Mouse (Mus musculus) intestine, embryonic 14.5 days (tissue): ENCODE measurements at regions not wholly inside any gene's neighbourhood (a gene's known extent, or its start where the extent isn't known, plus 50 kb on each side); places are given as distances from the start of the nearest gene placed in this dataset.

Experiments used
- ATAC-seq: fragments of 200-750 bp; cut with Nextera tagmentation; replicated peaks from 2 replicates; pipeline ENCODE4 v1.8.0; 2017; ENCODE audit warnings: low read depth, moderate number of reproducible peaks, moderate TSS enrichment, moderate library complexity; ENCODE audit not compliant: low FRiP score, low TSS enrichment
- DNase-seq: peaks from one replicate; pipeline ENCODE4 v3.0.0-alpha.2; 2018; ENCODE audit warnings: low spot score
- H3K27ac ChIP-seq: fragments of 300-500 bp; sonication (generic); 2 replicates; pipeline ENCODE4 v1.5.1; 2014; ENCODE audit warnings: low read depth, mild to moderate bottlenecking, control low read depth
- H3K27me3 ChIP-seq: fragments of 300-500 bp; sonication (generic); replicated peaks from 2 replicates; pipeline ENCODE4 v1.6.1; 2014; ENCODE audit warnings: low read length, control low read depth; ENCODE audit not compliant: control insufficient read depth, insufficient read depth
- H3K36me3 ChIP-seq: fragments of 300-500 bp; sonication (generic); 2 replicates; pipeline ENCODE4 v1.6.1; 2014; ENCODE audit warnings: low read length, control low read depth; ENCODE audit not compliant: control insufficient read depth, insufficient read depth
- H3K4me1 ChIP-seq: fragments of 300-500 bp; sonication (generic); replicated peaks from 2 replicates; pipeline ENCODE4 v1.6.1; 2014; ENCODE audit warnings: low read length, control low read depth, mixed read lengths; ENCODE audit not compliant: control insufficient read depth, insufficient read depth
- H3K4me2 ChIP-seq: fragments of 300-500 bp; sonication (generic); 2 replicates; pipeline ENCODE4 v1.6.1; 2014; ENCODE audit warnings: low read length
- H3K4me3 ChIP-seq: fragments of 300-500 bp; sonication (generic); 2 replicates; pipeline ENCODE4 v1.5.1; 2014; ENCODE audit warnings: low read depth, low read length, control low read depth, mixed read lengths
- H3K9ac ChIP-seq: fragments of 300-500 bp; sonication (generic); 2 replicates; pipeline ENCODE4 v1.6.1; 2014; ENCODE audit warnings: mild to moderate bottlenecking, low read length
- H3K9me3 ChIP-seq: fragments of 300-500 bp; sonication (generic); 2 replicates; pipeline ENCODE4 v1.6.1; 2016; ENCODE audit warnings: low read length, control low read depth; ENCODE audit not compliant: control insufficient read depth
- WGBS: fragments of 180-500 bp; shearing (Covaris S2); extraction: QIAGEN DNeasy Blood & Tissue Kit; methylation state at CpG from one replicate; pipeline ENCODE4 v1.1.7; 2014; 5-methylcytosine and 5-hydroxymethylcytosine counted together

DNA sequence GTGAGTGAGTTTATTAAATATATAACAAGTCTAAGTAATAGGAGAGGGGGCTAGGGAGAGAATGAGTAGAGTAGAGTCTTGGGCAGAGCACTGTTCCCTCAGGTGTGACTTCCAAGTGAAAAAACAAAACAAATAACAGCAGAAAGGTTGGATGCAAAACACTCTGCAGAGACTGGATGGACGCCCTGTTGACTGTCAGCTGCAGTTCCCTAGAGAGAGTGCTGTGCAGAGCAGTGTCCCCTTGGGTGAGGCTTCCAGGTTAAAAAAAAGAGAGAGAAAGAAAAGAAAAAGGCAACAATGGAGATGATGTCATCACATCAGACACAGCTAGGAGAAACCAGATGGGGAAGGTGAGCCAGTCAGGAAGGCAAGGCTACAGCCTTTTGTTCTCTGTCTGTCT is 137.6 kb upstream of the Hmgn3 start:
- WGBS, result 76% methylated on average over 1 of the region's 1 CpGs
- DNase-seq, result no peak
- Histone ChIP-seq H3K27me3 (no peaks in the 10 kb centered on the region), H3K9me3 (no peaks in the 10 kb centered on the region), H3K4me3 (no peak overlapping the region), H3K36me3 (no peaks in the 10 kb centered on the region), H3K4me2 (no peak overlapping the region), H3K27ac (no peak overlapping the region), H3K9ac (no peak overlapping the region), H3K4me1 (no peaks in the 10 kb centered on the region)
- ATAC-seq, result no peak

DNA sequence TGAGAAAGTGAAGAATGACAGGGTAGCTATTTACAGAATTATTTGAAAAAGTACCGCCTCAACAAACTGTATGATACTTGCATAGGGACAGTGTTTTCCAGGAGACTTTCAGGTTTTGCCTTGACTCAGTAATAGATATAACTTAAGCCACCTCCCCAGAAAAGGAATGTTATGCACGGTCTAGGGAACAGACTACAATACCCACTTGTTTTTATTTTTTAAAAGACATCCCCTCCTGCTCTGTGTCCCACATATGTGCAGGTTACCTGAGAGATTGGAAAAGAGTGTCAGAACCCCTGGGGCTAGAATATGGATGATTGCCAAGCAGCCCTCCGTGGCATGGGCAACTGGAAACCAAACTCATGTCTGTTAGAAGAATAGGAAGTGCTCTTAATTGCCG is 137.2 kb upstream of the Hmgn3 start:
- no peak for ATAC-seq

DNA sequence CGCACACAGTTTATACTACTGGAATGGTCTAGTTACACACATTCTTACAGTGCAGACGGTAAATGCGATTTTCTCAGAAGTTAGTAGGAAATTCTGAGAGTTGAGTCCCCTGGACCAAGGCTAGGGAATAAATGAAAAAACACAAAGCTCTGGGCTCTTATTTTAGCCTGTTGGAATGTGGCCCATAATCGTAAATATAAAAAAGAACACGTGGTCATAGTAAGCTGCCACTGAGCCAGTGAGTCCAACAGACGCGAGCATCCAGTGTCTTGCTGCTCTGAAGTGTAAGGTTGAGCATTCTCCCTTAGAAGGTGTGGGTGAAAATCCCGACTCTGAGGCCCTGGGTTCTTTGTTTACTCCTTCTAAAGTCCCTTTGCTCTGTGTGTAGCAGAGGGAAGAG is 136.8 kb upstream of the Hmgn3 start:
- Histone ChIP-seq H3K4me2 (no peak overlapping the region), H3K4me3 (no peak overlapping the region), H3K9ac (no peak overlapping the region), H3K36me3 (no peaks in the 10 kb centered on the region), H3K4me1 (no peaks in the 10 kb centered on the region), H3K27me3 (no peaks in the 10 kb centered on the region), H3K9me3 (no peaks in the 10 kb centered on the region), H3K27ac (no peak overlapping the region)
- WGBS, result 55% methylated on average over 8 of the region's 8 CpGs
- no peak for DNase-seq
- no peak for ATAC-seq

More for the DNA sequence above, 137.2 kb upstream of the Hmgn3 start:
- Histone ChIP-seq H3K27ac (no peak overlapping the region), H3K36me3 (no peaks in the 10 kb centered on the region), H3K4me3 (no peak overlapping the region), H3K9me3 (no peaks in the 10 kb centered on the region), H3K4me2 (no peak overlapping the region), H3K4me1 (no peaks in the 10 kb centered on the region), H3K9ac (no peak overlapping the region), H3K27me3 (no peaks in the 10 kb centered on the region)
- DNase-seq, result no peak
- WGBS, result 58% methylated on average over 4 of the region's 4 CpGs

DNA sequence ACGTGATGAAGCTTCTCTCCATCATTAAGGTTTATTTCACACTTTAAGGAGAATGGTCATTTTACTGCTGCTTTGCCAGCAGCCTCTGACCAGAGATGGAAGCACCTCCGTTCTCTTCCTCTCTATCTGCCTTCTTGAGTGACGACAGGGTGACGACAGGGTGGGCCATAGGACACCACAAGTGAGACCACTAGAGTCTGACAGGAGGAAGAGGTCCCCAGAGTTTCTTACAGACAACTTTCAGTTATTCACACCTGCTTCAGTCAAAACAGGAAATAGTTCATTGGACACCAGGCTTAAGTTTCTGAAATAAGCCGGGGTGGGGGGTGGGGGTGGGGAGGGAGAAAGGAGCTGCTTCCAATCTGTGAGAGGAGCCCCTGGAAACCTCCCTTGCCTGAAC is 131.3 kb upstream of the Hmgn3 start:
- H3K36me3 ChIP-seq, result no peaks in the 10 kb centered on the region

DNA sequence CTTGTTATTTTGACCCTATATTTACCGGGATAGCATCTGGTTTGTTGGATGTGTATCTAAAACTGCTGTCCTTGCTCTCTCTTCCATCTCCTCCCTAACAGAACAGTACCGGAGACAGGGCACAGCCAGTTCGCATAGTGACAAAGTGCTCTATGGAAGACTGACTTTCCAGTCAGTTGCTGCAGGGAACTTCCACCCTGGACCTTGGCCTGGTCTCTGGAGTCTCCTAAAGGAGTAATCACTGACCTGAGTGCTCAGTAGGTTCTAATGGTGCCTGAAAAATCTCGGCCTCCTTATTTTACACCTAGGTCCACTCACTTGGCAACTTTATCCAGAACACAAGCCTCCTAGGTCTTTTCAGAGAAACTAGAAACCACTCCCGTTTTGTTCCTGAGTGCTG is 130.9 kb upstream of the Hmgn3 start:
- Histone ChIP-seq H3K27me3 (no peaks in the 10 kb centered on the region), H3K36me3 (no peaks in the 10 kb centered on the region), H3K4me1 (no peaks in the 10 kb centered on the region), H3K4me2 (no peak overlapping the region), H3K9ac (no peak overlapping the region), H3K9me3 (no peaks in the 10 kb centered on the region), H3K4me3 (no peak overlapping the region), H3K27ac (no peak overlapping the region)
- ATAC-seq, result no peak
- WGBS, result 86% methylated on average over 5 of the region's 5 CpGs
- DNase-seq, result no peak

More for the DNA sequence above, 131.3 kb upstream of the Hmgn3 start:
- DNase-seq (no peak), ATAC-seq (no peak)
- H3K4me2 ChIP-seq, result no peak overlapping the region
- H3K9me3 ChIP-seq, result no peaks in the 10 kb centered on the region
- no peaks in the 10 kb centered on the region for H3K4me1 ChIP-seq
- H3K4me3 ChIP-seq, result no peak overlapping the region
- 65% methylated on average over 5 of the region's 5 CpGs for WGBS
- no peaks in the 10 kb centered on the region for H3K27me3 ChIP-seq
- H3K27ac ChIP-seq, result no peak overlapping the region
- no peak overlapping the region for H3K9ac ChIP-seq

DNA sequence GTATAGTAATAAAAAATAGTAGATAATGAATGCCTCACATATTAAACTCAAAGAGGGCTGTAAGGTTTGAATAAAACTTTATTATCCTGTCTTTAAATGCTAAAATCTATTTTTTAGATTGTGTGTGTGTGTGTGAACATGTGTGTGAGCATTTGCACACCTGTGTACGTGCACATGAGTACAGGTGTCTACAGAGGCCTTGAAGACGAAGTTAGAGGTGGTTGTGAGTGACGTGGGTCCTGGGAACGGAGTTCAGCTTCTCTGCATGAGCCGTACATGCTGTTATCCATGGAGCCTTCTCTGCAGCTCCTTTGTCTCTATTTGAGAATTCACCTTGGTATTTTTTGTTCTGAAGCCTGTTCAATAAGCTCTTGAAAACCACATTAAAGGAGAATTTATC is 129.8 kb upstream of the Hmgn3 start:
- no peak for DNase-seq
- 92% methylated on average over 5 of the region's 5 CpGs for WGBS
- H3K27ac ChIP-seq, result no peak overlapping the region

DNA sequence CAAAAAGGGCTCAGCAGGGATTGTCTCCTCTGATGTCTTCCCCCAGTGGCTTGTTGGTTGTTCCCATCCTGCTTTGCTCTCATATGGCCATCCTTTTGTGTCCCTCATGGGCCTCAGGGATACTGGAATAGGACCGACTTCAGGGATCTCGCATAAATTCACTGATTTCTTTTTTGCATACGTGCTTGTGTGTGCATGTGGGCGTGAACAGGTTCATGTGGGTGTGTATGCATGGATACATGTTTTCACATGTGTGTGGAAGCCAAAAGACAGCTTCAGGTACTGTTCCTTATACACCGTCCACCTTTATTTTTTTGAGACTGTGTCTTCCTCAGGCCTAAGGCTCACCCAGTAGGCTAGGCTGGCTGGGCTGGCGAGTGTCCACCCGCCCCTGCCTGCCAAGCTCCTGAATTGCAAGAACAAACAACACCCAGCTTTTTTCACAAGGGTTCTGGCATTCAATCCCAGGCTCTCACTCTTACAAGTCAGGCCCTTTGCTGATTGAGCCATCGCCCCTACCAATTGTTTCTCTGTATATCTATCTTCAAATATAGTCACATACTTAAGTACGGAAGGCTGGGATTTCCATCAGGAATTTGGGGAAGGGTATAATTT is 127.0 kb upstream of the Hmgn3 start:
- H3K9ac ChIP-seq, result no peak overlapping the region
- no peak overlapping the region for H3K4me2 ChIP-seq
- WGBS, result 90% methylated on average over 9 of the region's 9 CpGs
- no peak for ATAC-seq
- no peak for DNase-seq
- no peaks in the 10 kb centered on the region for H3K27me3 ChIP-seq
- H3K4me1 ChIP-seq, result no peaks in the 10 kb centered on the region
- H3K9me3 ChIP-seq, result no peaks in the 10 kb centered on the region
- no peak overlapping the region for H3K4me3 ChIP-seq
- no peak overlapping the region for H3K27ac ChIP-seq
- H3K36me3 ChIP-seq, result no peaks in the 10 kb centered on the region

More for the DNA sequence above, 129.8 kb upstream of the Hmgn3 start:
- Histone ChIP-seq H3K9ac (no peak overlapping the region), H3K4me3 (no peak overlapping the region), H3K27me3 (no peaks in the 10 kb centered on the region), H3K4me2 (no peak overlapping the region), H3K4me1 (no peaks in the 10 kb centered on the region), H3K9me3 (no peaks in the 10 kb centered on the region), H3K36me3 (no peaks in the 10 kb centered on the region)
- ATAC-seq, result no peak

DNA sequence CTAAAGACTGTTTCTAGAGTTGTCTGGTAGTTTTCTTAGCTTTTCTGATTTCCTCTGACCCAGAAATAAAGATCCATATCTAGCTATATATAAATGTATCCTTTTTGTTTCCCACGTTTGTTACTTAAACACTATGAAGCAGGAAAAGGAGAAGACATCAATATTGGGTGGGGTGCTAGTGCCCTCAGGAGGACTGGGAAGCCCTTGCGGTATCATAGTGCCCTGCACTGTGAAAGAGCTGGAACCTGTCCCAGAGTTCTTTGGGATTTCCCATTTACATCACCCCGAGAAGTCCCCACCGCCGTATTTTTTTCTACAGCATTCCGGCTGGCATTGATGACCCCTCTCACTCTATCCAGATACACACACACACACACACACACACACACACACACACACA is 119.3 kb upstream of the Hmgn3 start:
- Histone ChIP-seq H3K27me3 (no peaks in the 10 kb centered on the region), H3K4me2 (no peak overlapping the region), H3K36me3 (no peaks in the 10 kb centered on the region), H3K9me3 (no peaks in the 10 kb centered on the region), H3K9ac (no peak overlapping the region), H3K27ac (no peak overlapping the region), H3K4me1 (no peaks in the 10 kb centered on the region), H3K4me3 (no peak overlapping the region)
- ATAC-seq (no peak), DNase-seq (no peak)
- 70% methylated on average over 6 of the region's 6 CpGs for WGBS

DNA sequence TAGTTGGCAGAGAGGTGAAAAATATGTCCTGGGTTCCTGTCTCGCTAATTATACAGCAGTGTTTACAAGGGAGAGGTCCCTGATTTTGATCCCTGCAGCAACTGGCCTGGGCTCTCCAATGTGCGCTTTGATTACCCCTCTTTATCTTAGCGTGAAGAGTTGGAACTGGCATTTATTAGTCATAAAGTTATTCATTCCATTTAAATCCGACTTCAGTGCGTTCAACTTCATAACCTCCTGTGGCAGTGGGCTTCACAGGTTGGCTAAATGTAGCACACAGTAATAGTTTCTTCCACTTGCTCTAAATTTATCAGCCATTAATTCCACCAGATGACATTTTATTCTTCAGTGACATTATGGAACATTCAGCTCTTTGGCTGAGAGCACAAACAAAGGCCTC is 113.0 kb upstream of the Hmgn3 start:
- ATAC-seq (no peak), DNase-seq (no peak)
- Histone ChIP-seq H3K36me3 (no peaks in the 10 kb centered on the region), H3K4me1 (no peaks in the 10 kb centered on the region; the same call in 1 of the 2 replicates), H3K4me2 (no peak overlapping the region), H3K9ac (no peak overlapping the region), H3K27me3 (no peaks in the 10 kb centered on the region), H3K4me3 (no peak overlapping the region), H3K9me3 (no peaks in the 10 kb centered on the region), H3K27ac (no peak overlapping the region)
- WGBS, result 37% methylated on average over 5 of the region's 5 CpGs
